Mouse (Mus musculus) inflammation-experienced regulatory T-cells, adult 6 months (primary cell): Measurements from ENCODE around the gene Gm1673. TPM values are rescaled to one million over a fixed set of nuclear protein-coding genes. Genes with fewer than 3 reads are reported as not detected.

Experiments
- ATAC-seq: one replicate; pipeline ENCODE4 v1.8.0; 2017
- polyA plus RNA-seq, 3 experiments: library from polyadenylated mRNA; unstranded; fragments of 100-300 nt; shearing (Covaris generic); gene quantifications; one replicate each; pipeline ENCODE4 v1.2.1; 2017

The Gm1673 gene
- polyA plus RNA-seq, 3 experiments from 2014 or later, result 1.5 TPM; not detected in 2

DNA sequence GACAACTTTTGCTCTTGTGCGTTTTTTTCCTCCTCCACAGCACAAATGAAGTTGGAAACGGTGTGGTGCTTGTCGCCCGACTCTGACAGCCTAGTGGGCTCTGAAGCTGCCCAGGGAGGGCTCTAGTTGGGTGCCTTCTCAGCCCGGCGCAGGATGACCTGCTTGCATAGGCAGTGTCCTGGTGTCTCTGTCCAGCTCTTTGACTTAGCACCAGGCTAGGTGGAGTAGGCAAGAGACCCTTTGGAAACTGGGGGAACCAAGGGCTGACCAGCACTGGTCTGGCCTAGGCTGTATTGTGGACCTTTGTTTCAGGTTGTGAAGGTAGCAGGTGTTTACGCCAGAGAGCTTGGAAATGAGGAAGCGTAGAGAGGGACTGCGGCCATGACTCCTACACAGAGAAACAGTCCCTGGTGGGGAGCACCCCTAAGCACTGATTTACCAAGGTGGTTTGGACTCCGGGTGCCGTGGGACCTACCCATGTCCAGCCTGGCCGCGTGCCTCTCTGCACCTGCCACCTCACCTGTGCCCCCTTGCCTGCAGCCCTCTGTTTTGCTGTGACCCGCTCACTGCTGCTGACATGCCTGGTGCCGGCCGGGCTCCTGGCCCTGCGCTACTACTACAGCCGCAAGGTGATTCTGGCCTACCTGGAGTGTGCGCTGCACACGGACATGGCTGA, 14.7 kb downstream of the Gm1673 start:
- no peak for ATAC-seq

GRCm38 (mm10) chr5:33998505-33998877, 15.3 kb downstream of the Gm1673 start:
- no peak for ATAC-seq

GRCm38 (mm10) chr5:33999466-34000090, 16.3 kb downstream of the Gm1673 start:
- no peak for ATAC-seq

- no peak for ATAC-seq
Observed at GRCm38 (mm10) chr5:34000809-34001208, 17.6 kb downstream of the Gm1673 start.

DNA sequence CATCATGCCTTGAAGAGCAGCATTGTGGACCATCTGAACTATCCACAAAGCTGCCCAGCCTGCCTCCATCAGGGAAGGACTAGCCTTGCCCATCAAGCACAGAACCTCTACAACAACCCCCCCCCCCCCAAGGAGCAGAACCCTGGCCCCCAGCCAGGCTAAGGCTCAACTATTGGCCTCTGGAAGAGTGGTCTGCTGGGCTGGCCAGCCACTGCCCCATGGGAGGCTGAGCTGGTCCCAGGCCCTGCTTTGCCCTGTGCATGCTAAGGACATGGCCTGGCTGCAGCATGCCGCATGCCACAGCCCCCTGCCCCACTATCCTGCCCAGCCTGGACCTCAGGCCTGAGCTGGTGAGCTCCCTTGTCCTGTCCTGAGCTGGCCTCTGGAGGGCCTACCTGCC, 18.2 kb downstream of the Gm1673 start:
- ATAC-seq, result no peak

DNA sequence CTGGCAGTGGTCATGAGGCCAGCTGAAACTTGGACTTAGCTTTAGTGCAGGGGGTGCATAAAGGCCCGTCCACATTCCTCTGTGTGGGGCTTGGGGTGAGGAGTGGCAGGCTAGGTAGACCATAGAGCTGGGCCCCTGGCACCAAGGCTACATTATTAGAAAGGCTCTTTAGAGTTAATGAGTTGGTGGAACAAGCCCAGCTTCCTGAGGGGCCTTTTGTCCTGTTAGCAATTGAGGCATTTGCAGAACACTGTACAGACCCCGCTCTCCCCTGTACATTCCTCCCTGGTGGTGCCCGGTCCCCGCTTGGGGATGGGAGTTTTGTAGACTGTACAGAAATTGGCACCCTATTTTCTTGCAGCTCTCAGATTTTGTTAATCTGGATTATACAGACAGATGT, 19.4 kb downstream of the Gm1673 start:
- no peak for ATAC-seq

- no peak for ATAC-seq
Observed at GRCm38 (mm10) chr5:34004618-34005017, 21.4 kb downstream of the Gm1673 start.

DNA sequence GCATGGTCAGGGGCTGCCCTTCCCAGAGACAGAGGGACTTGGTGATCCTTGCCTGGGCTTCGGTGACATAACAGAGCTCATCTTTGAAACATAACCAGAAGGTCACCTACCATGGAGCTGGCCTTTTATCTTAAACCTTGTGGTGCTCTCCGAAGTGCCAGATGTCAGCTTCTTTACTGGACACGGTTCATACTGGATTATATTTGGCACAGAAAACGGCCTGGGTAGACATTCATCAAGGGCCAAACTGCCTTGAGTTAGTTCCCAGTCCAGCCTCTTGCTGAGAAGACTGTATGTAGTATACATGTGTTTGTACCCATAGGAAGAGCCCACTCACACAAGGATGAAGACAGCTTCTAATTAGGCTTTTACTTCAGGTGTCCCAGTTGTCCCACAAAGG, 23.6 kb downstream of the Gm1673 start:
- no peak for ATAC-seq

DNA sequence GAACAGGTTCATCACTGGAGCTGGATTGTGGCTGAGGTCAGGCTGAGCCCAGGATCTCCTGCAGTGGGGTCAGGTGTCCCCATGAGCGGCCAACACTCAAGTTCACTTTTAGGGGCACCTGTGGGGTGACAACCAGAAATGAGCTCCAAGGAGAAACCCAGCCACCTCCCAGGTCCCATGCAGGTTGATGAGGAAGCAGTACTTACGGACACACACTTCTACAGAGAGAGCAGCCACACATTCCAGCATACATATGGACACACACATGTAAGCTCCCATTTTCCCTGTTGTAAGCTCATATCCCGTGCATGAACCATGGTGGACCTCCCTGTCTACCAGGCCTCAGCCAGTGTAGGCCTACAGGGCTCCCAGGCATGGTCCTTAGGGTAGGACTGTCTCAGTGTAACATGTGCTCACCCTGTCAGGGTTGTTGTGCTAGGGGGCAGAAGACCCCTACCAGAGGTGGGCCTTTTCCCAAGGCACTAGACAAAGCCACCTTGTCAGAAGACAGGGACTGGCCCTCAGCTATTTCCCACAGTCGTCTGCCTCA, 24.2 kb downstream of the Gm1673 start:
- no peak for ATAC-seq

GRCm38 (mm10) chr5:34014652-34015051, 31.4 kb downstream of the Gm1673 start:
- ATAC-seq, result no peak

DNA sequence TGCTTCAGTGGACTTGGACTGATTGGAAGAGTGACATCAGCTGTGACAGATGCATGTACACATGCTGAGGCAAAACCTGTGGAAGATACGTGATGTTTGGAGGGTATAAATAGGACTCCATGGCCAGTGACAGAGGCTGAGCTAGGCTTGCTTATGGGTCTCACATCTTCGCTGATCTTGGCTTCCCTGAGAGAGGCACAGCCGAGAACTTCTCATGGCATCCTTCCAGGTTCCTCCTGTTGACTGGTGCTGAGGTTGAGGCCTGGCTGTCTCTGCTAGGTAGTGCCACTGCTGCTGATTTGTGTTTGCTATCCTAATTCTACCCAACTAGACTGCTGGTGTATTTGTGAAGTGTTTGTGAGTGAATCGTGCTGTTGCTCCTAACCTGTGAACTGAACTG, 35.7 kb downstream of the Gm1673 start:
- ATAC-seq, result no peak

DNA sequence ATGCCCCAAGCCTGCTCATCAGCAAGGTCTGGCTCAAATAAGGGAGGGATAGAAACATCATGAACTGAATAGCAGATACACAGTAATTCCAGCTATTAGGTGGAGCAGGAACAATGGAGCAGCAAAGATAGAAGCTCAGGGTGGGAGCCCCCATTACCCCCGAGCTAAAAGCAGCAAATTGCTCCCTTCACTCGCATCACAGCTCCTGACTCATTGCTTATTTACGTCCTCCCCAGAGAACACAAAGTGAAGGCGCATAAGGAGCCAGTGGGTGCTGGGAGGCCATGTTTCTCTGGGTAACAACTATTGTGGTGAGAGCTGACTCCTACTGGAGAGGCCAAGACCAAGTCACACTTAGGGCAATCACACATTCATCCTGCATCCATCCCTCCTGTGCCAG, 46.9 kb downstream of the Gm1673 start:
- no peak for ATAC-seq

DNA sequence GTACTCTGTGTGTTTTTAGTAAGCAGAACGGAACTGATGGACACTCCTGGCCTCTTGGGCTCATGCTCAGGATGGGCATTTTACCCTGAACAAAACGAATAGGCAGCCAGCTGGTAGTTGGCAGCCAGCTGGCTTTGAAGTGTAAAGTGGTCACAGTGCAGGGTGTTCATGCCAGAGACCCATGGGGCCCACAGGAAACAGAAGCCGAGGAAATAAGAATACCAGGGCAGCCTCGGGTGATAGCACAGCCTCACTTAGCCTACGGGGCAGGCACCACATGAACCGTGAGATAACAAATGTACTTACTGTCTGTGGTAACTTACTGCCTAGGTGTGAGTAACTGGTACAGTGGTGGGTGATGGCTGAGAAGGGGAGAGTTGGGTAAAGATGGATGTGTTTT, 47.8 kb downstream of the Gm1673 start:
- no peak for ATAC-seq

- no peak for ATAC-seq
Observed at GRCm38 (mm10) chr5:34032520-34032919, 49.3 kb downstream of the Gm1673 start.

Other genes with a start within 250 kb of the Gm1673 start
- 10 to 100 TPM in 2 of 3 experiments, 1 to 10 TPM in 1; 9.1 to 21.2 (median 19.4) TPM for gene Letm1, start 200.6 kb upstream of the Gm1673 start, polyA plus RNA-seq
- 10 to 100 TPM; 15.1 to 31.2 (median 20.2) TPM for gene Nsd2, start 162.7 kb upstream of the Gm1673 start, polyA plus RNA-seq
- gene Nelfa, start 47.0 kb upstream of the Gm1673 start, polyA plus RNA-seq, result 10 to 100 TPM; 38.6 to 41.2 (median 40.0) TPM
- not detected for gene Nat8l, start 12.6 kb downstream of the Gm1673 start, polyA plus RNA-seq
- gene Poln, start 186.0 kb downstream of the Gm1673 start, polyA plus RNA-seq, result 1 to 10 TPM in 2 of 3 experiments, under 1 TPM in 1; 0.47 to 5.8 (median 1.5) TPM
- gene Haus3, start 186.1 kb downstream of the Gm1673 start, polyA plus RNA-seq, result 10 to 100 TPM; 87.3 to 95.6 (median 90.8) TPM
- 100 to 1,000 TPM in 2 of 3 experiments, 10 to 100 TPM in 1; 94.4 to 152 (median 117) TPM for gene Mxd4, start 204.3 kb downstream of the Gm1673 start, polyA plus RNA-seq